Mouse (Mus musculus) erythroblast, embryonic 14.5 days (primary cell): Measurements from ENCODE around the gene Tspan18.

ENCODE experiments used
- GATA1 ChIP-seq: IDR thresholded peaks from 2 replicates; pipeline ENCODE4 v1.6.1; 2012; ENCODE audit warnings: low read length, inconsistent platforms, mixed read lengths
- TAL1 ChIP-seq: IDR thresholded peaks from 3 replicates; pipeline ENCODE4 v1.6.1; 2012; ENCODE audit warnings: low read length, inconsistent platforms, mixed read lengths

DNA sequence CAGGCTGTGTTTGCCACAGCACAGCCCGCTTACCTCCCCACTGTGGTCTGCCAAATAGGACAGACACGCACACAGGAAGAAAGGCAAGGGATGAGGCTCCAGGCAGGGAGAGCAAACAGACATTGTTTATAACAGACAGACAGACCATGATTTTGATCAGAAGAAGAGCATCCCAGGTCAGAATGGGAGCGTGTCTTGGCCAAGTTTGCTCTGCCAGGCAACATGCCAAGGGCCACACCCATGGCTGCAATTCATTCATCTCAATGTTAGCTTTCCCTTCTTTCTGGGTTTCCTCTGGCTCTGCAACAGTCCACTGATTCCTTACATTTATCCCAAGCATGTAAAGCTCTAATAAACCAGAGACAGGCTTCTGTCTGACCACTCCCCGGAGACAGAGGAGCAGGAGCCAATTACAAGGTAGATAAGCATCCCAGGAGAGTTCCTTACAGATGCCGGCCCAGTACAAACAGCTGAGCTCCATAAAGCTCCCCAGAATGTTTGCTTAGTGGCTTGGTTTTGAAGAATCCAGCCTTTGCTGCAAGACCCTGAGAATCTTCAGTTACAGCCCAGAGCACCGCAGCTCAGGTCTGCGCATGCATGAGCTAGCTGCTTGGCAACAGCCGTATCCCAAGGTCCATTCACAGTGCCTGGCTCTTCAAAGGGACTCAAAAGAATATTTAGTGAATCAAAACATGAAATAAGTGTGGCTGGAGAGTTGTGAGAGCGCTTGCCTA is 5.2 kb upstream of the Tspan18 start:
- TF ChIP-seq GATA1 (no peak), TAL1 (no peak)
